Mouse (Mus musculus) heart, adult 9 months (tissue): ENCODE results near the gene Fbxw4.

Experiments
- DNase-seq, 2 experiments: peaks; one replicate each; pipeline ENCODE4 v3.0.0; 2022; ENCODE audit warnings: low spot score in 2 of 2

Fbxw4 gene

DNA sequence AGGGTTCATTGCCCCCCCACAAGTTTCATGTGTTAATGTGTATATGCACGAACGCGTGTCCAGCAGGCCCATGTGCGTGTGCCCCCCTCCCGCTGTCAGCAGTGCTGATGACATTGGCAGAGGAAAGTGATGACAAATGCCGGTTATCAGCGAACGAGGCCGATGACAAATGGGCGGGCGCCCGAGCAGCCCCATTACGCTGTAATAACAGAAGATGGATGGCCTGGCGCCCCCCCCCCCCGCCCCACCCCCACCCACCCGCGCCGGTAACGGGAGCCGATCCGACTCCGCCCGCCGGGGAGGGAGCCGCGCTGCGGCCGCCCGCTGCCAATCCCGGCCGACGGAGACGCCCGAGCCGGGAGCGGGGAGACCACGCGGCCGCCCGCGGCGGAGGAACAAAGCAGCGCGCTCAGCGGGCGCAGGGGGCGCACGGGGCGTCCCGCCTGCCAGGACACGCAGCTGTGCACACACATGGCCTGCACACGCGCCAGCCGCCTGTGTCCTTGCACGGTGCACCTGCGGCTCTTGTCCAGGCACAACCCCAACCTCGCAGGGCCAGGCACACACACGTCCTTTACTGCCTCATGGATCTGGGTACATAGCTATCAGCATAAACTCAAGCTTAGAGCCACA is 118.6 kb downstream of the Fbxw4 start:
- DNase-seq: no peak

GRCm38 (mm10) chr19:45540657-45541408 is 119.3 kb downstream of the Fbxw4 start:
- no peak for DNase-seq

DNA sequence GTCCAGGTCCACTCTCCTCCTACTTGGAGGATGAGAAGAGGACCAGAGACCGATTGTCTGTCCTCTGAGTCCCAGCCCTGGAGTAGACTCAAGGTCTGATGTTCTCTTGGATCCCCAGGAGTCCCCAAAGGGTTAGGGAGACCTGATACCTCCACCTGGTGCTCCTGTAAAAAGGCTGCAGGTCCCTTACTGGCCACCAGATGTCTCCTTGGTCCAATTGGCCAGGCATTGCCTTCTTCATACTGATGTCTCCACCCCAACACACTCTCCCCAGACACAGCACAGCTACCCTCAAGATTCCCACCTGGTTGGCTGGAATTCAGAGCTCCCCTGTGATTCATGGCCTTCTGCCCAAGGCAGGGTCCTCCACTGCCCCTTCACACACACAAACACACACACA is 122.6 kb downstream of the Fbxw4 start:
- no peak for DNase-seq

- DNase-seq: no peak
These were observed 124.2 kb downstream of the Fbxw4 start for GRCm38 (mm10) chr19:45535929-45536328.

DNA sequence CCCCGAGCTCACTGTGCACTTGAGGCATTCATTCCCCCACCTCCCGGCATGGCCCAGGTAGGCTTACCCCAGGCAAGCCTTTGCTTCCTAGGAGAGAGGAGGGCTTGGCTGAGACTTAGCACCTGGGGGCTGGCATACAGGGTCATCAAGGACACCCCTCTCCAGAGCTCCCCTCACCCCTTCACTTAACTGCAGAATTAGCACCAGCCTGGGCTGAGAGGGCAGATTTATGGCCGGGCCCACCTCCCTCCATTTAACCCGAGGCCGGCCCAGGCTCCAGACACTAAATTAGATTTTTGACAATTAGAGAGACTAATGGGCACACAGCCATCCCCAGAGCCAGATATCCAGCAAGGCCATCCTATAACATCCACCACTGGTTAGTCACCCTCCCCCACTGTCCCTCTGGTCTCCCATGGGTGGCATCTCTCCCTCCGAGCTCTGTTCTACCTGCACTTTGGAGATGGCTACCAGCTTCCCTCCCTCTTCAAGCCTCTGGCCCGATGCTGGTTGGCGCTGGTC is 124.8 kb downstream of the Fbxw4 start:
- DNase-seq: no peak

DNA sequence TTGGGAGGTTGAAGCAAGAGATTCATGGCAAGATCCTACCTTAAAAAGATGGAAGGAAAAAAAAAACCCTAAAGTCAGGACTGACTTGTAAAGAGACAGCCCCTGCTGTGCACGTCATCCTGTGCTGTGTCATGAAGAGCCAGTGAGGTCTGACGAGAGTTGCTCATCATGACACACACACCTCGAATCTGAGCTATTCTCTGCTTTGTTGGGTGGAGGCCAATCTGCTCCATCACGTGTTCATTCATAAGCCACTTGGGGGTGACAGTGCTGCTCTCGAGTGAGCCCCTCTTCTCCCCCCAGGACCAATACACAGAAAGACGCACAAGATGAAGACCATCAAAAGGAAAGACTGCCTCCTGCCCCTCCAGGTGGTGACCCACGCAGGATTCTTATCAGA is 126.5 kb downstream of the Fbxw4 start:
- DNase-seq: no peak

GRCm38 (mm10) chr19:45531554-45531953 is 128.6 kb downstream of the Fbxw4 start:
- DNase-seq: no peak

- DNase-seq: peak in 1 of 2 experiments; percentile 30
These were observed 129.7 kb downstream of the Fbxw4 start for GRCm38 (mm10) chr19:45530200-45530995.

GRCm38 (mm10) chr19:45529294-45529693 is 130.8 kb downstream of the Fbxw4 start:
- DNase-seq: no peak
